Mouse (Mus musculus): ENCODE results near the gene Tekt2.

Tekt2 gene

DNA sequence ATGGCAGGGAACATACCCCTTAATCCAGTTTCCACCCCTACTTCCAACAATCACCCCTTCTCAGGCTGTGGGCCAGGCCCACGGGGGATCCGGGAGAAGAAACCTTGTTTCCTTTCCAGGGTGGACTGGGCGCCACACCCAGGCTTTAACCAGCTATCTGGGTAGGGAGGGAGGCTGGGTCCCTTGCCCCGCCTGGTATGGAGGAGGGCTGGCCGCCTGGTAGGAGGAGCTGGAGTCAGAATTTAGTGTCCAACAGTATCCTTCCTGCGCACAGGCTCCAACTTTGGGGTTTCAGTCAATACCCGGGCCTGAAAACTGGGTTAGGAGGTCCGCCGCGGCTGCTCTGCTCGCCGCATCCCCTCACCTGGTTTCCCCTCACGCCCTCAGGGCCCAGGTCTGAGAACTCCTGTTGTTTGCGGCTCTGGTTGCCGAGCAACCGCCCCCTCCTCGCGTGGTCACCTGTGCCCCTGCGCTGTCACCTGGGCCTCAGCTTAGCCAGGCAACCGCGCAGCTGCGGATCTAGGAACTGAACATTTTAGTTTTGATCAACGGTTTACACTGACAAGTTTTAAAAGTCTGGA, at the start of gene Tekt2:
Gene Tekt2 (minus strand): TSS at position 408 of the 581 bp plus-strand sequence.
- peak; percentile 27 for DNase-seq

- no peak for DNase-seq
Measured at GRCm38 (mm10) chr4:126371497-126371896, 46.0 kb upstream of the Tekt2 start.

DNA sequence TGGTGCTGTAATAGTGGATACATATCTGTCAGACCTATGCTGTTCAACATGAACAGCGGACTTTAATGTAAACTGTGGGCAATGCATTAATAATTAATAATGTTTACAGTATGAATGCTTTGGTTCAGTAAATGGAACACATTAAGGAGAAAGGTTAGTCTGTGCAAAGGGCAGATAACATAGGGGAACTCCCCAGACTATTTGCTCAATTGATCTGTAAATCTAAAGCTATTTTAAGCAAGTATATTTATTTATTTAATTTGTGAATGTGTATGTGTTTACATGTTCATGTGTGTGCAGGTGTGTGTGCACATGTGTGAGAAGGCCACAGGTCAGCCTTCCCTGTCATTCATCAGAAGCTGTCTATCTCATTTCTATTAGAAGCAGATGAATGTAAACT, 34.6 kb upstream of the Tekt2 start:
- DNase-seq: no peak

GRCm38 (mm10) chr4:126343451-126343850, 18.0 kb upstream of the Tekt2 start:
- DNase-seq: no peak

GRCm38 (mm10) chr4:126339461-126339860, 14.0 kb upstream of the Tekt2 start:
- DNase-seq: no peak

DNA sequence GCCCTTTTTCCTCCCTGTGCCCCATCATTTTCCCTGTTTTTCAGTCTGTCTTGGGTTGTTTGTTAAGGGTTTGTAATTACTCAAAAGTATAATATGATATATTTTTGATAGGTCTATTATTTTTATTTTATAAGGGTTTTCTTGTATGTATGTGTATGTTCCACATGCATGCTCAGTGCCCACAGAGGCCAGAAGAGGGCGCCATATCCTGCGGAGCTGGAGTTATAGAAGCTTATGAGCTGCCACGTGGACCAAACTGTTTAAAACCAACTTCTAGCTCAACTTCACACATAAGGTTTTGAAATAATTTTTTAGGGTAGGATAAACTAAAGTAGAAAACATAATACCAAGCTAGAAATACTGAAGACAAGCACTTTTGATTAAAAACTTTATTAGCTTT, 6.9 kb upstream of the Tekt2 start:
- no peak for DNase-seq

DNA sequence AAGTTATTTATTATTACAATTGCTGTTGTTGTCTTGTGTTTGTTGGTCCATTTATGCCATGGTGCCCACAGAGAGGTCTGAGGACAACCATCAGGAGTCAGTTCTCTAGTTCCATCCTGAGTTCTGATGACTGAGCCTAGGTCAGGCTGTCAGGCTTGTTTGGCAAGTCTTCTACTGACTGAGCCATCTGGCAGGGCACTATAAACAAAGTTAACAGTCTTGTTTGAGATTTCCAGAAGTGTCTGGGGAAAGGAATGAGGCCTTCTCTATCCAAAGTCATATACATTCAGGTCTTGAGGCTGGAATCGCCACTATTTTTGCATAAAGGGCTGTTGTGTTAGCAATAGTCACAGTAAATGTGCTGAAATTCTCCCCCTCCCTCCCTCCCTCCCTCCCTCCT, 6.3 kb upstream of the Tekt2 start:
- DNase-seq: no peak

GRCm38 (mm10) chr4:126330295-126330694, 4.8 kb upstream of the Tekt2 start:
- DNase-seq: no peak

DNA sequence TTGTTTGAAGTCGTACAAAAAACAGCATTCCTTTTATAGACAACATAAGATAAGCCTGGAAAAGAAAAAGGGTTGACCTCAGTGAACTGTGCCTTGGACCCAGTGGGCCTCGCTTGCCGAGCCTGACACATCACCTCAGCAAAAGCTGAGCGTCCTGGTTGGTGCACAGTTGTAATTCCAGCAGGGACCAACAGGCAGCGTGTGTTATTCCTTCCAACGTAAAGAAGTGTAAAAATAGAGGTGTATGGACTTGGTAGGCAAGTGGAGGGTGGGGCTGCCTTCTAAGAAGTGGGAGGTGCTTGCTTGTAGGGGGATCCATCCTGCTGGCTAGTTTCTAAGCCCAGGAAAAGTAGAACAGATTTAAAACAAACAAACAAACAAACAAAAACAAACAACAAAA, 548 bp upstream of the Tekt2 start:
- no peak for DNase-seq

DNA sequence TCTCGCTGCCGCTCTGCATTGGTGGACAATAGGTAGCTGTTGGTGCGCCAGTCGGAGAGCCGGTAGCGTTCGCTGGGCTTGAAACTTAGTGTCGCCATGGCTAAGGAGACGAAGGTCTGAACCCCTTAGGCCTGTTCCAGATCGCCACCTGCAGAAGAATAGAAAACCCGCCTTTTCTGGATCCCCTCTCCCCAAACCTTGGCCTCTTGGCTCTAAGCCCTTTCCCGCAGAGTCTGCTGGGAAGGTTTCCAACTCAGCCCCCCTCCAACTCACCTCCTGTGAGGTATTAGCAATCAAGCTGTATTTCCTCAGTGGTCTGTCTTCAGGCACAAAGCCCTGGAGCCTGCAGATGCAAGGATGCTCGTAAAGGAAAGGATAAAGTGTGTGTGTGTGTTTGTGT, 627 bp downstream of the Tekt2 start:
- no peak for DNase-seq

DNA sequence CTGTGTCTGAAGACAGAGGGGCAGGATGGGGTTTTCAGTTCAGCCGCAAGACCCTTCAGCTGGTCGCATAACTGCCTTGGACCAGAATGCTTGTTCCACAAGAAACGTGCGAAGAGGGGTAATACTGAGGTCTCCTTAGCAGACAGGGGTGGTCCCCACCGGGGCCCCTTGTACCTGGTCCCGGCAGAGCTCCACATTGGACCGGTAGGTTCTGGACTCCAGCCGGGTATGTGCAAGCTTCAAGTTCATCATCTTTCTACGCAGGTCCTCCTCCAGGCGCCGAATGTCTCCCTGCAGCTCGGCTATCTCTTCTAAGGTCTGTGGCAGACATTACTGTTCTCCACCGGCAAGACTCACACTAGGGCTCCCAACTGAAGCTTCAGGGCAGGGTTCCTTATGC, 2.8 kb downstream of the Tekt2 start:
- no peak for DNase-seq

DNA sequence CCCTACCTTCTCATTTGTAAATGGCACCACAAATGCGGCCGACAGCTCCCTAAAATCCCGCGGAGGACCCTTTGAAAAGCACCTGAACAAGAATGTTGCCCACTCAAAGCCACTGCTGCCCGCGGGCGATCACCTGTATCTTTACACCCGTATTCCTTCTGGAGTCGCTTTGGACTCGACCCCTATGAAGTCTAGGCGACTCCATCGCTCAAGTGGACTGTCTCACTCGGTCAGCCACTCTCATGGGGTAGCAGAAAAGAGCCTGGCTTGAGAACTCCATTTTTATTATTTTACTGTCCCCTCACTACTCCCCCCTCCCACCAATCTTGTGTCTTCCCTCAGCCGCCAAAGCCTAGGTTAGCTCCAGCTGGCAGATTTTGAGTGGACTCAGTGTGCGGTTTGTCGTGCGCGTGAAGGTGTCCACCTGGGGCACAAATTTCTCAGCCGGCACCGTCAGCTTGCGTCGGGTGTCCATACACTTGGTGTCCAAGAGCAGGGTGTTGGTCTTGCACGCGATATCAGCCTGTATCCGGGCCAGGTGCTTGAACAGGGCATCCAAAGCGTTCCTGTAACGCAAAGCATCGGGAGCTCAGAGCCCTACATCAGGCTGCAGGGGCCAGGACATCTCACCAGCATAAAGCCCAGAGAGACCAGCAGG, 3.5 kb downstream of the Tekt2 start:
- no peak for DNase-seq

DNA sequence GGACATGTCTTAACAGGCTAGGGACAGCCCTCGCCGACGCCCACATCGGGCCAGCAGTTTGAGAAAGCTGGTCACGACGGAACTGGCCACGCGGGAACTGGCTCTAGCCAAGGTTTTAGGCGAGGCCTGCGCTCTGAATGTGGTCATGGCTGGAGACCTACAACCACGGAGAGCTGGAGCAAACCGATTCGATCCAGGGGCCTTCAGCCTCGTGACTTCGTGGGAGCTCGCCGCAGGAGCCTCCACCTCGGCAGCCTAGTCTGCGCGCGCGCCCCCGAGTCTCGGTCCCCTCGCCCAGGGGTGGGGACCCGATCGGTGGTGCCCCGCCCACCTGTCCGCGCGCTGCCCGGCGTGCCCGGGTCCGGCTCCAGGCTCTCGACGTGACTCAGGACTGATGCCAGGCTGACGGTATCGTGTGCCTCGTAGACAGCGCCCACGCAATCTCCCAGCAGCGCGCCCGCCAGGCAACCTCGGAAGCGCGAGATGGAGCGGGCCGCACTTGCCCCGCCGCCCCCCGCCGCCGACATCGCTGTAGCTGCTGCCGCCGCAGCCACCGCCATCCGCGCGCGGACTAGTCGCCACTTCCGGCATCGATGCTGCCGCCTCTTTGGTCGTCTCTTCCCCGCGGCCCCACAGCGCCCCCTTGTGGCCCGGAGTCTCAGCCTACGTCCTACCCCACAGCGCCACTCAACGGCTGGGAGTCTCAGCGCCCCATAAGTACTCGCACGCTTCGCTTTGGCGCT, 4.2 kb downstream of the Tekt2 start, which contains the start of gene Adprhl2:
Gene Adprhl2 (minus strand): TSS at position 593 of the 743 bp plus-strand sequence.
- DNase-seq: peak; percentile 97

GRCm38 (mm10) chr4:126319806-126320205, 5.7 kb downstream of the Tekt2 start:
- no peak for DNase-seq

DNA sequence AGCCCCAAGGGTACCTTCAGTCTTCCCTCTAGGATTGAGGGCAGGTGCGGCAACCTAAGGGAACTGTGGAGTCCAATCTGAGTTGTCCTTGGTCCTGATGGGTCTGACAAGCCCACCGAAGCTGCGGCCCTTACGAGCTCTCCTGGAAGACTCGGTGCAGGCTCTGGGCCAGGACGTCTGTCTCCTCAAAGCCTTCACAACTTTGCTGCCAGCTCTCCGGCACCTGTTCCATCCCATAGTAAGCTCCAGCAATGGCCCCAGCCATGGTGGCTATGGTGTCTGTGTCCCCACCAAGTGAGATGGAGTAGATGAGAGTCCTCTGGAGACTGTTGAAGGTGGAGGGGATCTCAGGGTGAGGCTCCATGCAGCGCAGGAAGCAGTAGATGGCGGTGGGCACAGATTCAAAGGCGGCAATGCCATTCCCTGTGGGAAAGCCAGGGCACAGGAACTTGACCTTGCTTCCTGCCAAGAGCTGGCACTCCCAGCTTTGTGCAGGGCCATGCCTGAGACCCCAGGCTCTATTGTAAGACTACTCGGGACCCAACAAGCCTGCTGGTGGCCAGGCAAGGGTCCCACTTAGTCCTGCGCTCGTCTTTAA, 8.9 kb downstream of the Tekt2 start:
- DNase-seq: no peak

DNA sequence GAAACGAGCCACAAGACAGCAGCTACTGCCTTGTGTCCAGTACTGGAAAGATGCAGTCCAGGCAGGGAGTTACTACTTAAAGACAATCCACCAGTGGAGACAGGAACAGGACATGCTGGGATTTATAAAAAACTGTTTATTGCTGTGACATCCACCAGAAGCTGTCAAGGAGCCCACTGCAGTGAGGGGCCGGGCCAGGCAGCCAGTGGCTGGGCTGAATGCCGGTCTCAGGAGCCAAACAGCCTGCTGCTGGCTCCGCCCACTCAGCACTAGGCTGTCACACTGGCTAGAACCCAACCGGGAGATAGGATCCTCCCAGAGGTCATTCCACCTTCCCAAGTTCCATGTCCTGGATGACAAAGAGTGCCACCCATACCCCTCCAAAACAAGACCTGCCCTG, 9.6 kb downstream of the Tekt2 start:
- DNase-seq: peak; percentile 71

DNA sequence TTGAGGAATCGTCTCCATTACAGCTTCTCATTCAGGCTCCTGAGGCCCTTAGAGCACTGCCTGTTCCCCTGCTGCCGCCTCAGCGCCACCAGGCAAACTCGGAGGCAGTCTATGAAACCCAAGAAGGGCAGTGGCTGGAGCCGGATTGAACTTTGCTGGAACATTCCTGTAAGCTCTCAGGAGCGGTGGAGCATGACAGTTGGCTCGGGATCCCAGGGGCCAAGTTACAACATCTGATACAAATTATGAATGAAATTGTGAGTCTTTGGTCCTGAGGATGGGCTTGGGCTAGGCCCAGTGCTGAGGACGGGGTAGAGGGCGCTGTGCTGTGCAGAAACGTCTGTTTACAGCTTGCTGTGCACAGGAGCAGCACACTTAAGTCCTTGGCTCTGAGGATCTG, 11.1 kb downstream of the Tekt2 start:
- peak; percentile 82 for DNase-seq

- DNase-seq: no peak
Measured at GRCm38 (mm10) chr4:126313202-126313601, 12.3 kb downstream of the Tekt2 start.

GRCm38 (mm10) chr4:126311566-126312200, 13.8 kb downstream of the Tekt2 start:
- no peak for DNase-seq

DNA sequence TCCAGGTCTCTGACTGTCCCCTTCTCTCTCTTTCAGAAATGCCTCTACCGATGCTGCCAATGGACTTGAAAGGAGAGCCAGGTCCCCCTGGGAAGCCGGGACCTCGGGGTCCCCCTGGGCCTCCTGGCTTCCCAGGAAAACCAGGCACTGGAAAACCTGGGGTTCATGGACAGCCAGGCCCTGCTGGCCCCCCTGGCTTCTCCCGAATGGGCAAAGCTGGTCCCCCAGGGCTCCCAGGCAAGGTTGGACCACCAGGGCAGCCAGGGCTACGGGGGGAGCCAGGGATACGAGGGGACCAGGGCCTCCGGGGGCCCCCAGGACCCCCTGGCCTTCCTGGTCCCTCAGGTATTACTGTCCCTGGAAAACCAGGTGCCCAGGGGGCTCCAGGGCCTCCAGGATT, 15.1 kb downstream of the Tekt2 start:
- no peak for DNase-seq

- DNase-seq: peak; percentile 88
Measured at GRCm38 (mm10) chr4:126309922-126310309, 15.6 kb downstream of the Tekt2 start.

- peak; percentile 46 for DNase-seq
Measured at GRCm38 (mm10) chr4:126309211-126309921, 16.1 kb downstream of the Tekt2 start.

DNA sequence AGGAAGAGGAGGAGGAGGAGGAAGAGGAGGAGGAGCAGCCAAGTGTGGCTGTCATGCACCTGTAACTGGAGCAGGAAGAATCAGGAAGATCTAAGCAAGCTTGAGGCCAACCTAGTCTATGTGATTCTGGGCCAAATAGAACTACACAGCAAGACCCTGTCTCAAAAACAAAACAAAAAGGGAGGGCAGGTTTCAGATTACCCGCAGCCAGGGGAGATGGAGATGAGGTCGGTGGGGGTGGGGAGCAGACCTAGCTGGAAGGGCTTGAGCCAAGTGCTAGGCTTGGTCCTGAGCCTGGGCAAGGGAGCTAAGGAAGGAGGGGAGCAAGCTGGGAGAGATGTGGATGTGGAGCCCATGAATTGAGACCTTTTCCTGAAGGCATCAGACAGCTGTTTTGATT, 18.7 kb downstream of the Tekt2 start:
- no peak for DNase-seq

All from kidney, postnatal 14 days (tissue).